Mouse (Mus musculus) kidney, adult 11 months (tissue): Measurements from ENCODE around the gene Brca2.

Source experiments
- DNase-seq: peaks from one replicate; pipeline ENCODE4 v3.0.0; 2022

Gene Brca2

GRCm38 (mm10) chr5:150566226-150566625, 43.8 kb downstream of the Brca2 start:
- DNase-seq: no peak

GRCm38 (mm10) chr5:150566971-150567370, 44.5 kb downstream of the Brca2 start:
- DNase-seq: no peak

GRCm38 (mm10) chr5:150570496-150571219, 48.2 kb downstream of the Brca2 start:
- no peak for DNase-seq

- no peak for DNase-seq
Measured at GRCm38 (mm10) chr5:150574403-150574802, 52.0 kb downstream of the Brca2 start.

- no peak for DNase-seq
Measured at GRCm38 (mm10) chr5:150574885-150575284, 52.5 kb downstream of the Brca2 start.

- no peak for DNase-seq
Measured at GRCm38 (mm10) chr5:150576832-150577231, 54.4 kb downstream of the Brca2 start.

GRCm38 (mm10) chr5:150578613-150579171, 56.3 kb downstream of the Brca2 start:
- DNase-seq: no peak

GRCm38 (mm10) chr5:150581180-150581579, 58.8 kb downstream of the Brca2 start:
- DNase-seq: no peak

- DNase-seq: no peak
Measured at GRCm38 (mm10) chr5:150583181-150583580, 60.8 kb downstream of the Brca2 start.

GRCm38 (mm10) chr5:150583622-150584336, 61.3 kb downstream of the Brca2 start:
- no peak for DNase-seq

GRCm38 (mm10) chr5:150584337-150584729, 61.9 kb downstream of the Brca2 start:
- DNase-seq: no peak

- DNase-seq: no peak
Measured at GRCm38 (mm10) chr5:150589945-150590344, 67.5 kb downstream of the Brca2 start.

- DNase-seq: no peak
Measured at GRCm38 (mm10) chr5:150592186-150592903, 69.9 kb downstream of the Brca2 start.

GRCm38 (mm10) chr5:150592904-150593755, 70.7 kb downstream of the Brca2 start:
- DNase-seq: no peak

GRCm38 (mm10) chr5:150593756-150594648, 71.6 kb downstream of the Brca2 start:
- DNase-seq: peak; percentile 38

- no peak for DNase-seq
Measured at GRCm38 (mm10) chr5:150594649-150595339, 72.4 kb downstream of the Brca2 start.

- DNase-seq: no peak
Measured at GRCm38 (mm10) chr5:150595366-150596016, 73.1 kb downstream of the Brca2 start.

- no peak for DNase-seq
Measured at GRCm38 (mm10) chr5:150597088-150597487, 74.7 kb downstream of the Brca2 start, which contains the start of gene N4bp2l1. N4bp2l1 (minus strand) TSS chr5:150597188.

- DNase-seq: no peak
Measured at GRCm38 (mm10) chr5:150598202-150599119, 76.0 kb downstream of the Brca2 start.
